Mouse (Mus musculus): ENCODE results near the gene Vpreb3. TPM values are rescaled to one million over a fixed set of nuclear protein-coding genes. Genes with fewer than 3 reads are reported as not detected.
"Not testable (repeated sequence)": the region's sequence is repeated elsewhere in the genome, so short reads cannot be mapped to it uniquely, and the experiment has no call there.

Vpreb3 gene
- total RNA-seq, 2 experiments from 2014 or later: not detected

DNA sequence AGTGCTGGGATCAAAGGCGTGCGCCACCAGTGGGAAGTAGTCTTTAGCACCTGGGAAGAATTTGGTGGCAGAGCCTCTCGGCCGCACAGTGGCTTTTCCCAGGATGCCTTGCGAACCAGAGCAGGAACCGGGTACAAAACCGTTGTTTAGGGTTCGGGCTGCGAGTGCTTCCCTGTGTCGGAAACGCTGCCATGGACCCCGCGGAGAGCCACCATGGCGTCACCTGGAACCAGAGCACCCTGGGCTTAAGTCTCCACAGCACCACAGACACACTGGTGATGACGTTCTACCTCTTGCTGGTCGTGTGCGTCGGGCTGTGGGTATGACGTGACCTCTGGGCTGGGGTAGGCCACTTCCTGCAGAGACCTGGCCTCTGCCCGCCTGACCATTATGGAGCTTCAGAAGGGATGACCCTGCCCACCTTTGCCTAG is 11.5 kb downstream of the Vpreb3 start, which contains the start of gene Gm5134:
TSS of gene Gm5134 (plus strand) at position 134 of the 431 bp plus-strand sequence.
- ATAC-seq (ENCODE audit: poor library complexity, severe bottlenecking): peak; percentile 69

GRCm38 (mm10) chr10:75973846-75974245 is 31.0 kb downstream of the Vpreb3 start:
- ATAC-seq (ENCODE audit: poor library complexity, severe bottlenecking): no peak

- ATAC-seq (ENCODE audit: poor library complexity, severe bottlenecking): no peak
These were observed 32.4 kb downstream of the Vpreb3 start for GRCm38 (mm10) chr10:75975216-75975615.

GRCm38 (mm10) chr10:75978119-75978834 is 35.4 kb downstream of the Vpreb3 start:
- ATAC-seq (ENCODE audit: poor library complexity, severe bottlenecking): no peak

DNA sequence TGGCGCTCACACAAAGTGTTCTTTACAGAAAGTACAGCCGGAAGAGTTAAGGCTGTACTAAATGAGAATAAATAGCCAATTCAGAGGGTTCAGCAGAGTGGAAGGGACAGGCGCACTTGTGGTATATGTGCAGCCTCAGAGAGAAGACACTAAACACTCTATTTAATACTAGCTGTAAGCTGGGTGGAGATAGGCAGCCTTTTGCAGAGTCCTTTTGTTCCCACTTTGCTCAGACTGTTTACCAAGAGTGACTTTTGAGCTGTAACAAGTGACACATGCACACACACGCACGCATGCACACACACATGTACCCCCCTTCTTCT is 35.9 kb downstream of the Vpreb3 start:
- ATAC-seq (ENCODE audit: poor library complexity, severe bottlenecking): no peak

DNA sequence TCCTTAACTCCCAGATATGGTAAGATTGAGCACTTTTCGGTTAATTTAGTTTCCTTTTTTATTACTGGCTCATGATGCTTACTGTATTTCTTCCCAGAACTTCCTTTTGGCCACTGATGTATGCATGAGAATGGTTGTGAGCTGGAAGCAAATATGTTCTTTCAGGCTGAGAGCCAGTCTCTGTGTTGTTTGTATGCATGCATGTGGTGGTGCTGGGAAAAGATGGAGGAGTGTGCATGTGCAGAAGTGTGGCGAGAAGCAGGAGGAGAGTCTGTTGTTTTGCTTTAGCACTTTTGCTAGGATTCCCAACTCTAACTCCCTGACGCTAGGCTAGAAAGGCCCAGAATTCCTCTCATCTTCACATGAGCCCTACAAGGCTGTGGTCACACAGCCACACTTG is 36.6 kb downstream of the Vpreb3 start:
- no peak for ATAC-seq (ENCODE audit: poor library complexity, severe bottlenecking)

- ATAC-seq (ENCODE audit: poor library complexity, severe bottlenecking): no peak
These were observed 47.7 kb downstream of the Vpreb3 start for GRCm38 (mm10) chr10:75990430-75991042.

DNA sequence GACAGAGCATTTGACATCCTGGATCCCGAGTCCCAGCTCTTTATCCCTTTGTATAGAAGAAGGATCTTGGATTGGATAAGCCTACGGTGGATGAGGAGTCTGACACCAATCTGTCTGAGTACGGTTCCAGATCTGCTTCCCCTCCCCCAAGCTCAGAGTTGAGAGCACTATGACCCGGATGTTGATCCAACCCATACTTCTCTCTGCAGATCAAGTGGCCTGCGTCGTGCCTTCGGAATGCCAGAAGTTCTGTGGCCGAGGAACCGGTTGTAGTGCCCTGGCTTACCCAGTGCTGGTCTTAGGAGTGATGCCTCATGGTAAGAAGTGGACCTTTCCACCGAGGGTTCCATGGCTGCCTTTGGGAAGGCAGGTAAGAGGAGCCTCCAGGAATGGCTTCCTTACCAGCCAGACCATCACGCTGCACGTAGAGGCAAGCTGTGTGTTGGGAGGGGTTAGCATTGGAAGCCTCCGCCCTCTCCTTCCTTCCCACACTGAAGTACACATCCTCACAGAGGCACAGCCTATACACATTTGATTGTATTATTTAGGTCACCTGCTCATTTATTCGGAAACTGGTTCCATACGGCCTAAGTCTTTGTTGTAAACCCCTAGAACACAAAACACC is 50.9 kb downstream of the Vpreb3 start:
- no peak for ATAC-seq (ENCODE audit: poor library complexity, severe bottlenecking)

DNA sequence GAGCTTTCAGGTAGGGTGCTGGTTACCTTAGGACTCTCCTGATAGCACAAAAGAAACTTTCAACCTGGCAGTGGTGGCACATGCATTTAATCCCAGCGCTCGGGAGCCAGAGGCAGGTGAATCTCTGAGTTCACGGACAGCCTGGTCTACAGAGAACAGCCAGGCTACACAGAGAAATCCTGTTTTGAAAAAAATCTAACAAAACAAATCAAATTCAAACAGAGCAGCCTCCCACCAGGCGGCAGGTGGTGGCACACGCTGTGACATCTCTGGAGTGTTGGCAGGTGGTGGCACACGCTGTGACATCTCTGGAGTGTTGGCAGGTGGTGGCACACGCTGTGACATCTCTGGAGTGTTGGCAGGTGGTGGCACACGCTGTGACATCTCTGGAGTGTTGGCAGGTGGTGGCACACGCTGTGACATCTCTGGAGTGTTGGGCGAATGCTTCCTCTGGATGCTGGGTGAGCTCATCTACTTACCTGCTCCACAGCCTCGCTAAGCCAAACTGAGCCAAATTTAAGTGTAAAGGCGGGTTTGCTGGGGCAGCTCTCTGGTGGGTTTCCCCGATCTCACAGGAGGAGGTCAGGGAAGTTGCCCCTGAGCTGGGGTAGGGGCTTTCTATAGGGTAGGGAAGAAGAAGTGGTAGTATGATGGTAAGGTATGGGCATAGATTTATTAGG is 51.8 kb downstream of the Vpreb3 start:
- not testable (repeated sequence) for ATAC-seq (ENCODE audit: poor library complexity, severe bottlenecking)

- ATAC-seq (ENCODE audit: poor library complexity, severe bottlenecking): no peak
These were observed 52.6 kb downstream of the Vpreb3 start for GRCm38 (mm10) chr10:75995463-75995862.

GRCm38 (mm10) chr10:75996315-75996714 is 53.5 kb downstream of the Vpreb3 start:
- ATAC-seq (ENCODE audit: poor library complexity, severe bottlenecking): no peak

Other genes starting within 250 kb of the Vpreb3 start
- gene Cabin1, start 178.7 kb upstream of the Vpreb3 start, total RNA-seq (2015): 23.7 and 24.0 TPM in 2 replicates
- gene Cabin1, start 178.7 kb upstream of the Vpreb3 start, total RNA-seq (2017): 19.4 and 20.7 TPM in 2 replicates
- 30.0 and 31.4 TPM in 2 replicates for gene Ddt, start 169.6 kb upstream of the Vpreb3 start, total RNA-seq (2015)
- gene Ddt, start 169.6 kb upstream of the Vpreb3 start, total RNA-seq (2017): 24.7 and 28.4 TPM in 2 replicates
- gene Gm20441, start 162.1 kb upstream of the Vpreb3 start, total RNA-seq (2015): not detected in 2 replicates
- gene Gm20441, start 162.1 kb upstream of the Vpreb3 start, total RNA-seq (2017): not detected in 2 replicates
- gene Gstt3, start 161.6 kb upstream of the Vpreb3 start, total RNA-seq (2015): 1.4 and 2.7 TPM in 2 replicates
- gene Gstt3, start 161.6 kb upstream of the Vpreb3 start, total RNA-seq (2017): 1.5 and 1.6 TPM in 2 replicates
- 0.78 TPM in 1 of 2 replicates, not detected in the other for gene Gstt1, start 144.5 kb upstream of the Vpreb3 start, total RNA-seq (2015)
- gene Gstt1, start 144.5 kb upstream of the Vpreb3 start, total RNA-seq (2017): not detected in 2 replicates
- gene Gstt4, start 120.5 kb upstream of the Vpreb3 start, total RNA-seq (2015): not detected in 2 replicates
- gene Gstt4, start 120.5 kb upstream of the Vpreb3 start, total RNA-seq (2017): not detected in 2 replicates
- gene Gstt2, start 105.6 kb upstream of the Vpreb3 start, total RNA-seq (2015): 4.7 and 5.9 TPM in 2 replicates
- gene Gstt2, start 105.6 kb upstream of the Vpreb3 start, total RNA-seq (2017): 1.8 and 4.7 TPM in 2 replicates
- 68.9 and 73.4 TPM in 2 replicates for gene Mif, start 82.8 kb upstream of the Vpreb3 start, total RNA-seq (2015)
- gene Mif, start 82.8 kb upstream of the Vpreb3 start, total RNA-seq (2017): 87.4 and 123 TPM in 2 replicates
- 0.41 and 0.89 TPM in 2 replicates for gene Derl3, start 49.6 kb upstream of the Vpreb3 start, total RNA-seq (2015)
- not detected in 2 replicates for gene Derl3, start 49.6 kb upstream of the Vpreb3 start, total RNA-seq (2017)
- 44.0 and 46.2 TPM in 2 replicates for gene Smarcb1, start 21.4 kb upstream of the Vpreb3 start, total RNA-seq (2015)
- 40.6 and 48.4 TPM in 2 replicates for gene Smarcb1, start 21.4 kb upstream of the Vpreb3 start, total RNA-seq (2017)
- gene Chchd10, start 9.9 kb upstream of the Vpreb3 start, total RNA-seq (2015): 7.1 and 9.3 TPM in 2 replicates
- gene Chchd10, start 9.9 kb upstream of the Vpreb3 start, total RNA-seq (2017): 8.1 and 15.7 TPM in 2 replicates
- gene Mmp11, start 6.6 kb upstream of the Vpreb3 start, total RNA-seq (2015): not detected in 2 replicates
- not detected in 2 replicates for gene Mmp11, start 6.6 kb upstream of the Vpreb3 start, total RNA-seq (2017)
- gene Gm867, start 2.4 kb upstream of the Vpreb3 start, total RNA-seq (2015): 0.48 and 0.83 TPM in 2 replicates
- 0.16 TPM in 1 of 2 replicates, not detected in the other for gene Gm867, start 2.4 kb upstream of the Vpreb3 start, total RNA-seq (2017)
- gene Gm5134, start 11.5 kb downstream of the Vpreb3 start, total RNA-seq (2015): 0.47 TPM in 1 of 2 replicates, not detected in the other
- gene Gm5134, start 11.5 kb downstream of the Vpreb3 start, total RNA-seq (2017): 0.11 TPM in 1 of 2 replicates, not detected in the other
- 4.5 and 5.9 TPM in 2 replicates for gene Zfp280b, start 89.6 kb downstream of the Vpreb3 start, total RNA-seq (2015)
- gene Zfp280b, start 89.6 kb downstream of the Vpreb3 start, total RNA-seq (2017): 3.0 and 8.9 TPM in 2 replicates
- not detected in 2 replicates for gene Slc5a4b, start 167.9 kb downstream of the Vpreb3 start, total RNA-seq (2015)
- not detected in 2 replicates for gene Slc5a4b, start 167.9 kb downstream of the Vpreb3 start, total RNA-seq (2017)
- gene Slc5a4a, start 204.4 kb downstream of the Vpreb3 start, total RNA-seq (2015): not detected in 2 replicates
- gene Slc5a4a, start 204.4 kb downstream of the Vpreb3 start, total RNA-seq (2017): not detected in 2 replicates

Data from megakaryocyte, adult 5-6 weeks (primary cell).